Mouse (Mus musculus): ENCODE data around the gene Asxl1.

DNA sequence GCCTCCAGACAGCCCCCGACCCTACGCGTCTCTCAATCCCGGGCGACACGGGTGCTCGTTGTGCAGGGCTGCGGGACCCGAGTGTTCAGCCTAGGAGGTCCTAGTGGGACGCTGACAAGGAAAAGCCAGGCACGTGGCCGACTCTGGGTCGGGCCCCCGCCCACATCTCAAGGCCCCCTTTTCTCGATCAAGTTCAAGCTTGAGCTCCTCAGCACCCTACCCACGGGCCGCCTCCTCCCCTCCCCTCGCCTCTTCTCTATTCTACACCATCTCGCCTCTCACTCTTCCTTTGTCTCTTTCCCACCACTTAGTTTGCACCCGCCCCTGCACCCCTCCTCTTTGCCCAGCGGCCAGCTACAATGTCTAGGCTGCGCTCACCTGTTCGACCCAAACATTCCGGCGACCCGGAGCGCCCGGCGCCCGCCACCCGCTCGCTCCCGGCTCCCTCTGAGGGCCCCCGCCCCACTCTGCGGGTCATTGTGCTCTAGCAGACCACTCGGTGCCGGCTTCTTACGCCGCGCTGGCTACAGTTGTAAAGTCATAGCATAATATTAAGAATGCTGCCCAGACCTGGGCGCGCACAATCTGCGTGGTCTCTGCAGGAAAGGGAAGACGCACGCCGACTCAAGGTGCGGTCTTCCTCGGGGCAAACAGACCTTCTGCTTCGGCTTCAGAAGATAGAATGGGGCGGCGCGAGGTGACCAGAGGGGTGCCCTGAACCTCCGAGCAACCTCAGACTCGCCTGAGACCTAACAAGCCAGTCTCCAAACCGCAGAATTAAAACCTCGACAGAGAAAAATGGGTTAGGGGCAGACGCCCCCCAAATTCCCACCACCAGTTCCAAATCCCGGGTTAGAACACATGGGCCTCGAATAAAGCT lies 99.7 kb downstream of the Asxl1 start:
- TF ChIP-seq POLR2A (IDR thresholded peaks at IDR 0.05; ENCODE audit: control insufficient read depth in 1 of 2, insufficient read depth in 1 of 2, low read depth in 1 of 2, low read length in 2 of 2, poor library complexity in 1 of 2) (no peak), CHD2 (IDR thresholded peaks at IDR 0.05; ENCODE audit: low read length) (no peak), HCFC1 (IDR thresholded peaks at IDR 0.05; ENCODE audit: low read depth, low read length) (no peak), USF1 (IDR thresholded peaks at IDR 0.05; ENCODE audit: low read depth, low read length) (no peak), MAZ (IDR thresholded peaks at IDR 0.05; ENCODE audit: low read depth, low read length) (no peak), ZKSCAN1 (IDR thresholded peaks at IDR 0.05; ENCODE audit: low read depth, low read length) (no peak), RAD21 (IDR thresholded peaks at IDR 0.05; ENCODE audit: low read depth, low read length) (no peak), CTCF (IDR thresholded peaks at IDR 0.05 in 2 of 3, conservative IDR thresholded peaks at IDR 0.05 in 1 of 3; ENCODE audit: control insufficient read depth in 1 of 3, insufficient read depth in 1 of 3, low read depth in 2 of 3, low read length in 3 of 3, poor library complexity in 1 of 3, severe bottlenecking in 1 of 3) (no peak), SIN3A (IDR thresholded peaks at IDR 0.05; ENCODE audit: low read length) (no peak), NRF1 (IDR thresholded peaks at IDR 0.05; ENCODE audit: insufficient read depth, low read depth, low read length, poor library complexity, severe bottlenecking) (no peak), MYB (IDR thresholded peaks at IDR 0.05; ENCODE audit: low read depth, low read length) (no peak), MAX (IDR thresholded peaks at IDR 0.05; ENCODE audit: low read length) (no peak), MEF2A (IDR thresholded peaks at IDR 0.05; ENCODE audit: extremely low read depth, insufficient replicate concordance, low read depth, low read length, poor library complexity, severe bottlenecking) (no peak)

Data from MEL (cell line).